Mouse (Mus musculus): Measurements from ENCODE around the gene Akap8l.

GRCm38 (mm10) chr17:32307963-32308362 lies 42.4 kb downstream of the Akap8l start:
- TF ChIP-seq CTCF (IDR thresholded peaks at IDR 0.05; ENCODE audit: borderline replicate concordance, extremely low read depth, insufficient read depth, insufficient read length) = no peak
- TF ChIP-seq POLR2A (IDR thresholded peaks at IDR 0.05; ENCODE audit: borderline replicate concordance, extremely low read depth, insufficient read depth, insufficient read length, poor library complexity, severe bottlenecking) = no peak
